Mouse (Mus musculus) hindbrain, embryonic 14.5 days (tissue): ENCODE data around the gene Epha2. TPM values are rescaled to one million over a fixed set of nuclear protein-coding genes. Genes with fewer than 3 reads are reported as not detected.

Experiments
- ATAC-seq: fragments of 200-750 bp; cut with Nextera tagmentation; 2 replicates; pipeline ENCODE4 v1.8.0; 2017; ENCODE audit warnings: moderate number of reproducible peaks, mild to moderate bottlenecking, moderate TSS enrichment, moderate library complexity; ENCODE audit not compliant: low FRiP score
- DNase-seq: peaks from one replicate; pipeline ENCODE4 v3.0.0-alpha.2; 2015; ENCODE audit warnings: low spot score
- H3K27ac ChIP-seq: fragments of 300-500 bp; sonication (generic); 2 replicates; pipeline ENCODE4 v1.5.1; 2014; ENCODE audit warnings: mild to moderate bottlenecking, moderate library complexity
- H3K27me3 ChIP-seq: fragments of 300-500 bp; sonication (generic); 2 replicates; pipeline ENCODE4 v1.6.1; 2014; ENCODE audit warnings: mild to moderate bottlenecking, low read length, mixed read lengths; ENCODE audit not compliant: control insufficient read depth, insufficient read depth
- H3K36me3 ChIP-seq: fragments of 300-500 bp; sonication (generic); replicated peaks from 2 replicates; pipeline ENCODE4 v1.6.1; 2014; ENCODE audit not compliant: control insufficient read depth, insufficient read depth
- H3K4me1 ChIP-seq: fragments of 300-500 bp; sonication (generic); replicated peaks from 2 replicates; pipeline ENCODE4 v1.6.1; 2014; ENCODE audit warnings: antibody characterized with exemption, low read length, mixed read lengths; ENCODE audit not compliant: control insufficient read depth, insufficient read depth
- H3K4me2 ChIP-seq: fragments of 300-500 bp; sonication (generic); replicated peaks from 2 replicates; pipeline ENCODE4 v1.6.1; 2014; ENCODE audit warnings: mild to moderate bottlenecking, moderate library complexity
- H3K4me3 ChIP-seq: fragments of 300-500 bp; sonication (generic); replicated peaks from 2 replicates; pipeline ENCODE4 v1.5.1; 2014; ENCODE audit warnings: mild to moderate bottlenecking, low read length
- H3K9ac ChIP-seq: fragments of 300-500 bp; sonication (generic); 2 replicates; pipeline ENCODE4 v1.6.1; 2014
- H3K9me3 ChIP-seq: fragments of 300-500 bp; sonication (generic); 2 replicates; pipeline ENCODE4 v1.6.1; 2016; ENCODE audit warnings: low read length; ENCODE audit not compliant: control insufficient read depth
- WGBS: fragments of 180-500 bp; shearing (Covaris S2); extraction: QIAGEN DNeasy Blood & Tissue Kit; methylation state at CpG from one replicate; pipeline ENCODE4 v1.1.7; 2014; 5-methylcytosine and 5-hydroxymethylcytosine counted together
- polyA plus RNA-seq: library from polyadenylated mRNA; unstranded; fragments of >200 nt; fragmentation: Nextera tagmentation; extraction: Ambion mirVana; gene quantifications from 2 replicates; pipeline ENCODE4 v1.2.1, GENCODE M21; 2014

Gene Epha2
- polyA plus RNA-seq, 1 experiment from 2014 or later, result 0.64 TPM

DNA sequence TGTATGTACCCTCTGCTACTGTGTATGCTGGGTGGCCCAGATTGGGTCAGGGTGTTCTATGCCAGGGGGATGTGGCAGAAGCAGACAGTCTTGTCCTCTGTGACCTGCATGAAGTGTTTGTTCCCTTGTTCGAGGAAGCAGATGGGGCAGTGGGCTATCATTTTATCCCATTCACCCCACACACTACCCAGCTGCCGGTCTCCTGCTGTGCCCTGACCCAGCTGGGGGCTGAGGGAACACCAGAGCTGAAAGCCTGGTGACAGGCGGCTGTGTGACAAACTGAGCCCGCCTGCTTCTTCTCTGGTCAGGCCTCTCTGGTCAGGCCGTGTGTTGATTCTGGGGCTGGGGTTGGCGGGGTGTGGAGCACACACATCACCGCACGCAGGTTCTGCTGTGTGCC is 5.0 kb downstream of the Epha2 start:
- Histone ChIP-seq H3K4me3 (no peak overlapping the region), H3K27me3 (peaks cover 29% of the 10 kb centered on the region), H3K4me1 (peaks cover 21% of the 10 kb centered on the region), H3K36me3 (no peaks in the 10 kb centered on the region), H3K27ac (no peak overlapping the region), H3K9me3 (no peaks in the 10 kb centered on the region), H3K9ac (peak overlapping the region; percentile 11; the same call in 1 of the 2 replicates), H3K4me2 (no peak overlapping the region)
- 16% methylated on average over 8 of the region's 8 CpGs for WGBS
- DNase-seq (no peak), ATAC-seq (no peak)

GRCm38 (mm10) chr4:141308381-141308780 is 7.3 kb downstream of the Epha2 start:
- ATAC-seq (no peak), DNase-seq (no peak)
- Histone ChIP-seq H3K36me3 (no peaks in the 10 kb centered on the region), H3K9me3 (no peaks in the 10 kb centered on the region), H3K4me3 (no peak overlapping the region), H3K4me2 (no peak overlapping the region), H3K9ac (no peak overlapping the region), H3K27ac (no peak overlapping the region), H3K4me1 (peaks cover 22% of the 10 kb centered on the region), H3K27me3 (peaks cover 7% of the 10 kb centered on the region)
- 96% methylated on average over 22 of the region's 22 CpGs for WGBS

DNA sequence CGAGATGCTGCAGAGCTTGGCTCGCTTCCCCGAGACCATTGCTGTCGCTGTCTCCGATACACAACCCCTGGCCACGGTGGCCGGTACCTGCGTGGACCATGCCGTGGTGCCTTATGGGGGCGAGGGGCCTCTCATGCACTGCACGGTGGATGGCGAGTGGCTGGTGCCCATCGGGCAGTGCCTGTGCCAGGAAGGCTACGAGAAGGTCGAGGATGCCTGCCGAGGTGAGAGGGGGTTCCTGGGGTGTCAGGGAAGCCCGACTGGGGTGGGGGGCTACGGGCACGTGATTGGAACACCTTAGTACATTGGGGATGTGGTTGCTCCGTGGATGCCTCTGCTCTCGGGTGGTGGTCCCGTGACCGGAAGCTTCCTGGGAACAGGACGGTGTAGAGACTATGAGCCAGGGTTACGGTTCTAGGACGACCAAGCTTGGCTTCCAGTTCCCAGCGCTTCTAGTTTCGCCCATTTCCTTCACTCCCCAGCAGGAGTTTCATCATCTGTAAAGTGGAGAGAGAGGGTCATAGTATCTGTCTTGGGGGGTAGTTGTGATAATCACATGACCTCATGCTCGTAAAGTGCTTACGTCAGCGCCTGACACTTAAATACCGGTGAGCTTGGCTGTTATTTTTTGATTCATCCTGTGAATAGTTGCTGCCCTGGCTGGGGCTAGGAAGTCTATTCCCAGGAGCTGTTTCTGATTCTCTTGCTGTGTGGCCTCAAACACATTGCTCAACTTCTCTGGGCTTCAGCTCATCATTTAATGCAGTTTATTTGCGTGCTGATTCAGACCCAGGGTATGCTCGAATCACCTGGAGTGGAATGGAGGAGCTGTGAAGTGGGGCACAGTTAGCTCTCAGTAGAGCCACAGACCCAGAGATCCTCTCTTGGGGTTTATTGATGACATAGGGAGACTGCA is 8.1 kb downstream of the Epha2 start:
- Histone ChIP-seq H3K27ac (no peak overlapping the region), H3K36me3 (no peaks in the 10 kb centered on the region), H3K27me3 (no peaks in the 10 kb centered on the region; the same call in 1 of the 2 replicates), H3K9ac (no peak overlapping the region), H3K4me3 (no peak overlapping the region), H3K9me3 (no peaks in the 10 kb centered on the region), H3K4me2 (no peak overlapping the region), H3K4me1 (peaks cover 25% of the 10 kb centered on the region)
- no peak for DNase-seq
- ATAC-seq, result no peak
- 96% methylated on average over 34 of the region's 34 CpGs for WGBS

DNA sequence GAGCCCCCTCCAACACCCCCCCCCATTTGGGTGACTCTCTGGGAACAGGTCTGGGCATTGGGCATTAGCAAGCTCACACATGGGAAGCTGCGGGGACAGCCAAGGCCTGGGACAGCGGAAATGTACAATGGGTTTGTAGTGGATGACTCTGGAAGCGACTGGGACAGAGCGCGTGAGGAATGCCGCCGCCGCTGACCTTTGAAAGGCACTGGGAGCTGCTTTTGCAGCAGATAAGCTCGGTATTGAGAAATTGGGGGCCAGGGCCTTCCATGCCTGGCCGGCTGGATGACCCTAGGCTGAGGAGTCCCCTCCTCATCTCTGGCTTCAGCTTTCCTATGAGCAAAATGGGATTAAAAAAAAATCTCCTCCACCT is 8.7 kb downstream of the Epha2 start:
- H3K9ac ChIP-seq, result no peak overlapping the region
- H3K27ac ChIP-seq, result no peak overlapping the region
- no peaks in the 10 kb centered on the region for H3K27me3 ChIP-seq
- WGBS, result 36% methylated on average over 10 of the region's 10 CpGs
- no peak overlapping the region for H3K4me3 ChIP-seq
- DNase-seq (no peak), ATAC-seq (no peak)
- peaks cover 25% of the 10 kb centered on the region for H3K4me1 ChIP-seq
- H3K9me3 ChIP-seq, result no peaks in the 10 kb centered on the region
- H3K36me3 ChIP-seq, result no peaks in the 10 kb centered on the region
- H3K4me2 ChIP-seq, result no peak overlapping the region

GRCm38 (mm10) chr4:141310191-141310606 is 9.2 kb downstream of the Epha2 start:
- H3K9ac ChIP-seq, result no peak overlapping the region
- H3K4me1 ChIP-seq, result peaks cover 25% of the 10 kb centered on the region
- H3K27me3 ChIP-seq, result no peaks in the 10 kb centered on the region
- H3K27ac ChIP-seq, result no peak overlapping the region
- ATAC-seq, result no peak
- H3K4me3 ChIP-seq, result no peak overlapping the region
- no peak overlapping the region for H3K4me2 ChIP-seq
- 17% methylated on average over 8 of the region's 8 CpGs for whole genome bisulfite sequencing
- H3K9me3 ChIP-seq, result no peaks in the 10 kb centered on the region
- no peaks in the 10 kb centered on the region for H3K36me3 ChIP-seq
- DNase-seq, result no peak

DNA sequence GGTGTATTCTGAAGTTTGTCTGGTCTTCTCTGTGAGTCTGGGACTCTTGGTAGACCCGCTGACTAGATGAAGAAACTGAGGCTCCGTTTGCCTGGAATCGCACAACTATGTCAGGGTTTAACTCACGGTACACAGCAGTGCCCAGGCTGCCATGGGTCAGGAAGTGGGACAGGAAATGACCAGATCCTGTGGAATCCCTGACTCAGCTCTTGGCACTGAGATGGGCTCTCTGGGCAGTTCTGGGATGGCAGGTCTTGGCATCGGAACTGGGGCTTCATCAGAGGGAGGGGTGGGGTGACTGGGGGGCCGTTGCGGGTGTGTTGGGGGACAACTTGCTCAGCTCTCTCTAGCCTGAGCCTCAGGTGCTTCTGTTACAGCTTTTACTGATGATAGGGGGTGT is 10.0 kb downstream of the Epha2 start:
- H3K4me3 ChIP-seq, result no peak overlapping the region
- 80% methylated on average over 7 of the region's 7 CpGs for WGBS
- no peak overlapping the region for H3K4me2 ChIP-seq
- H3K36me3 ChIP-seq, result no peaks in the 10 kb centered on the region
- ATAC-seq, result no peak
- H3K9me3 ChIP-seq, result no peaks in the 10 kb centered on the region
- no peaks in the 10 kb centered on the region for H3K27me3 ChIP-seq
- no peak overlapping the region for H3K27ac ChIP-seq
- peaks cover 25% of the 10 kb centered on the region for H3K4me1 ChIP-seq
- H3K9ac ChIP-seq, result no peak overlapping the region
- no peak for DNase-seq

DNA sequence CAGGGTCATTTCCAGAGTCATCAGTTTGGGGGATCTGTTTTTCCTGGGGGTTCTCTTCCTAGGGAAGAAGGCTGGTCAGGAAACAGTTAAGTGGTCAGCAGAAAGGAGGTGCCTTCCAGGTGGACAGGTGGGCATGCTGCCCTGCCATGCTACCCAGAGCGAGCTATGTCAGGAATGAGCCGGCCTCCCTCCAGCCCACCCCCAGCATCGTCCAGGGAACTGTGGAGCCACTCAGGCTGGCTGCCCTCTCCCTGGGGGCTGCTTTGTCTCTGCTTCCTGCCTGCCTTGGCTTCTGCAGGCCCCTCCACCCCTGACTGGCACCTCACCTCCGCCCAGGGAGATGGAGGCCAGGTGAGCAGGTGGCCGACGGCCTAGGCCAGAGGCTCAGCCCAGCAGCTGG is 10.5 kb downstream of the Epha2 start:
- Histone ChIP-seq H3K4me2 (no peak overlapping the region), H3K4me1 (peaks cover 22% of the 10 kb centered on the region), H3K27ac (no peak overlapping the region), H3K27me3 (no peaks in the 10 kb centered on the region), H3K4me3 (no peak overlapping the region), H3K9ac (no peak overlapping the region), H3K36me3 (no peaks in the 10 kb centered on the region), H3K9me3 (no peaks in the 10 kb centered on the region)
- DNase-seq, result no peak
- ATAC-seq, result no peak
- 56% methylated on average over 6 of the region's 6 CpGs for WGBS

- ATAC-seq (no peak), DNase-seq (no peak)
- no peak overlapping the region for H3K4me2 ChIP-seq
- peaks cover 18% of the 10 kb centered on the region for H3K4me1 ChIP-seq
- H3K9ac ChIP-seq, result no peak overlapping the region
- no peak overlapping the region for H3K27ac ChIP-seq
- H3K9me3 ChIP-seq, result no peaks in the 10 kb centered on the region
- WGBS, result 78% methylated on average over 2 of the region's 2 CpGs
- no peaks in the 10 kb centered on the region for H3K27me3 ChIP-seq
- no peak overlapping the region for H3K4me3 ChIP-seq
- no peaks in the 10 kb centered on the region for H3K36me3 ChIP-seq
Measured at GRCm38 (mm10) chr4:141311908-141312307, 10.9 kb downstream of the Epha2 start.

- no peaks in the 10 kb centered on the region for H3K36me3 ChIP-seq
- H3K27me3 ChIP-seq, result no peaks in the 10 kb centered on the region
- H3K4me2 ChIP-seq, result no peak overlapping the region
- DNase-seq (no peak), ATAC-seq (no peak)
- H3K9ac ChIP-seq, result no peak overlapping the region
- no peaks in the 10 kb centered on the region for H3K9me3 ChIP-seq
- H3K4me1 ChIP-seq, result peaks cover 18% of the 10 kb centered on the region
- H3K4me3 ChIP-seq, result no peak overlapping the region
- no peak overlapping the region for H3K27ac ChIP-seq
- WGBS, result 80% methylated on average over 17 of the region's 17 CpGs
Measured at GRCm38 (mm10) chr4:141312513-141313131, 11.6 kb downstream of the Epha2 start.
